Mouse (Mus musculus) midbrain, postnatal 0 days (tissue): ENCODE results near the gene Ccl11. TPM values are rescaled to one million over a fixed set of nuclear protein-coding genes. Genes with fewer than 3 reads are reported as not detected.

Experiments
- ATAC-seq: fragments of 200-750 bp; cut with Nextera tagmentation; 2 replicates; pipeline ENCODE4 v1.8.0; 2017; ENCODE audit warnings: moderate number of reproducible peaks, mild to moderate bottlenecking, moderate TSS enrichment, moderate library complexity; ENCODE audit not compliant: low FRiP score
- DNase-seq: peaks from one replicate; pipeline ENCODE4 v3.0.0-alpha.2; 2015; ENCODE audit warnings: low spot score
- H3K27ac ChIP-seq: fragments of 300-500 bp; sonication (generic); 2 replicates; pipeline ENCODE4 v1.5.1; 2014; ENCODE audit warnings: low read depth, mild to moderate bottlenecking, low read length, mixed read lengths
- H3K27me3 ChIP-seq: fragments of 300-500 bp; sonication (generic); 2 replicates; pipeline ENCODE4 v1.6.1; 2014; ENCODE audit warnings: low read length, control low read depth, mixed read lengths; ENCODE audit not compliant: insufficient read depth
- H3K36me3 ChIP-seq: fragments of 300-500 bp; sonication (generic); 2 replicates; pipeline ENCODE4 v1.6.1; 2014; ENCODE audit warnings: low read length, control low read depth, mixed read lengths; ENCODE audit not compliant: insufficient read depth
- H3K4me1 ChIP-seq: fragments of 300-500 bp; sonication (generic); 2 replicates; pipeline ENCODE4 v1.6.1; 2014; ENCODE audit warnings: mild to moderate bottlenecking, control low read depth, antibody characterized with exemption, low read length, mixed read lengths; ENCODE audit not compliant: insufficient read depth
- H3K4me2 ChIP-seq: fragments of 300-500 bp; sonication (generic); 2 replicates; pipeline ENCODE4 v1.6.1; 2014; ENCODE audit warnings: low read depth, mild to moderate bottlenecking, low read length, mixed read lengths; ENCODE audit not compliant: poor library complexity, severe bottlenecking
- H3K4me3 ChIP-seq: fragments of 300-500 bp; sonication (generic); 2 replicates; pipeline ENCODE4 v1.5.1; 2014; ENCODE audit warnings: low read depth, mild to moderate bottlenecking, low read length, moderate library complexity
- H3K9ac ChIP-seq: fragments of 300-500 bp; sonication (generic); replicated peaks from 2 replicates; pipeline ENCODE4 v1.6.1; 2014; ENCODE audit warnings: mild to moderate bottlenecking, low read length, moderate library complexity, mixed read lengths; ENCODE audit not compliant: poor library complexity, severe bottlenecking
- H3K9me3 ChIP-seq: fragments of 300-500 bp; sonication (generic); 2 replicates; pipeline ENCODE4 v1.6.1; 2016; ENCODE audit warnings: low read length, control low read depth
- CTCF ChIP-seq: IDR thresholded peaks from 2 replicates; pipeline ENCODE4 v1.5.1; 2016; ENCODE audit warnings: antibody characterized with exemption, mild to moderate bottlenecking
- WGBS: fragments of 180-500 bp; shearing (Covaris S2); extraction: QIAGEN DNeasy Blood & Tissue Kit; methylation state at CpG from one replicate; pipeline ENCODE4 v1.1.7; 2014; 5-methylcytosine and 5-hydroxymethylcytosine counted together
- polyA plus RNA-seq: library from polyadenylated mRNA; unstranded; fragments of >200 nt; fragmentation: Nextera tagmentation; extraction: Ambion mirVana; gene quantifications from 2 replicates; pipeline ENCODE4 v1.2.1, GENCODE M21; 2015
- total RNA-seq: library from RNA; depleted of rRNA; stranded (reverse); fragments of >200 nt; gene quantifications from 2 replicates; pipeline ENCODE4 v1.2.3, GENCODE M21; 2014

Gene Ccl11
- total and polyA plus RNA-seq, 2 experiments from 2014 or later: 0.14 TPM; not detected in 1

DNA sequence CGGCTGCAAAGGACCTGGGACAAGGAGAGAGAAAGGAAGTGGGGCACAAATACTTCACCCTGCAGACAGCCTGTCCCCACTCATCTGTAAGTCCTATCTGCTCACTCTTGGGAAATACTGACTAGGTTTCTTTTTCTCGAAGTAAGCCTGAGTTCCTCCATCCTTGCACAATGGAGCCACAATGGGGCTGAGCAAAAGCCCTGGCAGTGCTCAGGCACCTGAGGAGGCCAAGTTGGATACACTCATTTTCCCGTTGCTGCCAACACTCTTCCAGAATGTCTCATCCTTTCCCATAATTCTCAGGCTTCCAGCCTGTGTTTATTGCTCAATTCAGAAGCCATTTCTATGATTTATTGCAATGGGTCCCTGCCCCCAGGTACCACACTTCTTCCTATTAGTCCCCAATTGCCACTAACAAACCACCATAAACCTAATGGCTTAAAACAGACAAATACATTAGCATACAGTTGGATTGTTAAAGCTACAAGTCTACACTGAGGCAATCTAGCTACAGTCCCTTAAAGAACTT, 18.4 kb upstream of the Ccl11 start:
- Histone ChIP-seq H3K4me3 (no peak overlapping the region), H3K27ac (no peak overlapping the region), H3K27me3 (no peaks in the 10 kb centered on the region), H3K36me3 (no peaks in the 10 kb centered on the region), H3K4me2 (no peak overlapping the region), H3K9me3 (no peaks in the 10 kb centered on the region), H3K4me1 (no peaks in the 10 kb centered on the region), H3K9ac (no peak overlapping the region)
- ATAC-seq (no peak), DNase-seq (no peak)
- 83% methylated on average over 3 of the region's 3 CpGs for WGBS
- TF ChIP-seq CTCF: no peak

DNA sequence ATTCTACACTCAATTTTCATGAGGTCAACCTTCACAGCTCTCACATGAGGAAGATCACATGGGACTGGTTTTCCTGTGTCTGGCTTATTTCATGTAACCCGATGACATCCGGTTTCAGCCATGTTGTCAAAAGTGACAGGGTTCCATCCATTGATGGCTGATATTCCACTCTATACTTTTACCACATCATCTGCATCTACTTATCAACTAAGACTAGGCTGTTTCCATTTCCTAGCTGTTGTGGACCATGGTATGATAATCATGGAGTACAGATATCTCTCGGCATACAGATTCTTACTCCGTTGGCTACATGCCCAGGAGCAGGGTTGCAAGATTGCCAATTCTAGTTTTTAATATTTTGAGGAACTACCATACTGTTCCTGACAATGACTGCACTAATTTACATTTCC, 15.9 kb upstream of the Ccl11 start:
- Histone ChIP-seq H3K4me2 (no peak overlapping the region), H3K27ac (no peak overlapping the region), H3K9ac (no peak overlapping the region), H3K4me1 (no peaks in the 10 kb centered on the region), H3K27me3 (no peaks in the 10 kb centered on the region), H3K36me3 (no peaks in the 10 kb centered on the region), H3K9me3 (no peaks in the 10 kb centered on the region), H3K4me3 (no peak overlapping the region)
- ATAC-seq (no peak), DNase-seq (no peak)
- no peak for TF ChIP-seq CTCF
- WGBS: 88% methylated on average over 4 of the region's 4 CpGs

DNA sequence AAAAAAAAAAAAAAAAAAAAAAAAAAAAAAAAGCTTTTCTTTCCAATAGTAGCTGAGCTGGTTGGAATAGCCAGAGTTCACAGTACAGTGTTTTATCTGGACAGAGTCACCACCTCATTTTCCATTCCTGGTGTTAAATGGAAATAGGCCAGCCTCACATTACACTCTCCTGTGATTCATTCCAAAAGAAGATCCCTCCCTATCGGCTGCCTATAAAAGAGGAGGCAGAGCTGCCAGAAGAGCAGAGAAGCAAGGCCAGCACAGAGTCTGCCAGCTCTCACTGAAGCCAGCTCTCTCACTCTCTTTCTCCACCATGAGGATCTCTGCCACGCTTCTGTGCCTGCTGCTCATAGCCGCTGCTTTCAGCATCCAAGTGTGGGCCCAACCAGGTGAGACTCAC, 12.2 kb upstream of the Ccl11 start, which contains the start of gene Ccl7:
TSS of gene Ccl7 (plus strand) at position 242 of the 400 bp plus-strand sequence.
- H3K4me1 ChIP-seq: no peaks in the 10 kb centered on the region
- no peak within 1 kb of the TSS for H3K27ac ChIP-seq
- 69% methylated on average over 3 of the region's 3 CpGs for WGBS
- peak; percentile 56 for DNase-seq
- H3K4me2 ChIP-seq: no peak within 1 kb of the TSS
- H3K4me3 ChIP-seq: no peak within 1 kb of the TSS
- H3K36me3 ChIP-seq: no peaks in the 10 kb centered on the region
- no peaks in the 10 kb centered on the region for H3K9me3 ChIP-seq
- no peak for ATAC-seq
- no peak for TF ChIP-seq CTCF
- H3K9ac ChIP-seq: no peak within 1 kb of the TSS
- no peaks in the 10 kb centered on the region for H3K27me3 ChIP-seq

DNA sequence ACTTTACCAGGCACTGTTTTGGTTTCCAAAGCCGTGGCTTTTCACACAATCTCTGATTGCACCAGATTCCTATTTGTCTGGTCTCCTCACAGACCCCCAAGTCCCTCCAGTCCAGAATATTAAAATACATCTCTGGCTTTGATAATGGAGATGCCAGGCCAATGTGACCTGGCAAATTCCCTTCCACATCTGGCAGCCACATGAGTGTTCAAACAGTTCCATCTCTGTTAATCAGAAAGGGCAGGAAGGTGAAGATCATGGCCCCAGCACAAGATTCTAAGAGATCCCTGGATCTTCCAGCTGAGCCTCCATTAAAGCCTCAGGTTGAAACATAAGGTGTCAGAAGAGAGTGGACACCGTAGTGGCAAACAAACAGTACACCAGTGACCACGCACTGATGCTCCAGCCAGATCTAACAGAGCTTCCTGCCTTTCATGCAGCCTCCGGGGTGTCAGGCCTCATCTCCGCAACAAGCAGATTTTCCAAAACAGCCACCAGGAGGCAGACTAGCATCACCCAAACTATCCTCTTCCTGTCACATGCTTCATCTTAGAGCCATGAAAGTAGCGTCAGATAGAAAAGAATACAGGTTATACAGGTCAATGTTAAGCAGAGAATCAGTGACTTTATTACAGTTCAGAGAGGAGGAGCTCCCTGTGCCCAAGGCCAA, 9.7 kb upstream of the Ccl11 start:
- ATAC-seq (no peak), DNase-seq (peak; percentile 40)
- H3K9me3 ChIP-seq: no peaks in the 10 kb centered on the region
- no peaks in the 10 kb centered on the region for H3K4me1 ChIP-seq
- H3K27ac ChIP-seq: no peak overlapping the region
- no peak overlapping the region for H3K4me3 ChIP-seq
- no peaks in the 10 kb centered on the region for H3K36me3 ChIP-seq
- WGBS: 48% methylated on average over 6 of the region's 6 CpGs
- H3K4me2 ChIP-seq: no peak overlapping the region
- TF ChIP-seq CTCF: peak; percentile 67
- H3K9ac ChIP-seq: no peak overlapping the region
- H3K27me3 ChIP-seq: no peaks in the 10 kb centered on the region

DNA sequence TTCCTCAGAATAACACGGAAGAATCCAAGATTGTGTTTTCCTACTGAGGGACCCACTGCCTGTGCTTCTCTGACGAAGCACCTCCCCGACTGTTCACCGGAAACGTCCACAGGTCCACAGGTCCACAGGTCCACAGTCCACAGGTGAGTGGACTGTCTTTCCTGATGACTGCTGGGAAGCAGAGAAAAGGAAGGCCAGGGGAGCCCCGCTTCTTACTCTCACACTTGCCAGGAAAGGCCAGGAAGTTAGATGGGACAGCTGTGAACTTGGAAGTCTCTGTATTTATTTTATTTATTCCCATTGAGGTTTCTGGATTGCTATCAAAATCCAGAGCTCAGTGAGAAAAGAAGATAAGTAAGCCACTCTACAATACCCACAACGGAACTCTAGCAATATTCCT, 3.8 kb upstream of the Ccl11 start:
- Histone ChIP-seq H3K9me3 (no peaks in the 10 kb centered on the region), H3K27ac (no peak overlapping the region), H3K4me3 (no peak overlapping the region), H3K27me3 (no peaks in the 10 kb centered on the region), H3K9ac (no peak overlapping the region), H3K4me1 (no peaks in the 10 kb centered on the region), H3K4me2 (no peak overlapping the region), H3K36me3 (no peaks in the 10 kb centered on the region)
- WGBS: 94% methylated on average over 7 of the region's 7 CpGs
- DNase-seq (no peak), ATAC-seq (no peak)
- TF ChIP-seq CTCF: no peak

DNA sequence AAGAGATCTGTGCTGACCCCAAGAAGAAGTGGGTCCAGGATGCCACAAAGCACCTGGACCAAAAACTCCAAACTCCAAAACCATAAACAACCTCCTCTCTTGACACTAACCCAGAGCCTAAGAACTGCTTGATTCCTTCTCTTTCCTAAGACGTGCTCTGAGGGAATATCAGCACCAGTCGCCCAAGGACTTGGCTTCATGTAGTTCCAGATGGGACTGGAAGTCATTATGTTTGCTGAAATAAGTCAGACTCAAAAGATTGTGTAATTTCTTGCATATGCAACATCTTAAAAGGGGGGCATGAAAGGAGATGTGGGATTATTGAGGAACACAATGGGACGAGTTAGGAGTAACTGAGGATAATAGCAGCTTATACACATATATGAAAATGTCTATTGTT, 4.6 kb downstream of the Ccl11 start:
- no peak for DNase-seq
- Histone ChIP-seq H3K4me1 (no peaks in the 10 kb centered on the region), H3K4me3 (no peak overlapping the region), H3K4me2 (no peak overlapping the region), H3K9ac (no peak overlapping the region), H3K9me3 (no peaks in the 10 kb centered on the region), H3K27me3 (no peaks in the 10 kb centered on the region), H3K27ac (no peak overlapping the region), H3K36me3 (no peaks in the 10 kb centered on the region)
- WGBS: 77% methylated on average over 3 of the region's 3 CpGs
- no peak for ATAC-seq
- TF ChIP-seq CTCF: no peak
